Mouse (Mus musculus): Measurements from ENCODE around the gene Hsp90aa1. TPM values are rescaled to one million over a fixed set of nuclear protein-coding genes. Genes with fewer than 3 reads are reported as not detected.

Gene Hsp90aa1
- polyA plus RNA-seq, 1 experiment from 2014 or later = 825 TPM

Small RNA genes within 50 kb of the gene (microRNA-seq; reads per million reads assigned to microRNA genes)
- not detected for gene Gm27299

Other genes with a start within 250 kb of the Hsp90aa1 start
- 67.7 and 70.6 TPM in 2 replicates for gene Dync1h1, start 101.3 kb downstream of the Hsp90aa1 start, polyA plus RNA-seq (2014; fragmentation: Nextera tagmentation; extraction: Ambion mirVana)
- gene 1700001K19Rik, start 20.1 kb downstream of the Hsp90aa1 start, polyA plus RNA-seq (2014; fragmentation: Nextera tagmentation; extraction: Ambion mirVana) = not detected in 2 replicates
- 25.1 and 27.6 TPM in 2 replicates for gene Wdr20, start 35.2 kb upstream of the Hsp90aa1 start, polyA plus RNA-seq (2014; fragmentation: Nextera tagmentation; extraction: Ambion mirVana)
- gene Mok, start 138.2 kb upstream of the Hsp90aa1 start, polyA plus RNA-seq (2014; fragmentation: Nextera tagmentation; extraction: Ambion mirVana) = 5.2 and 5.4 TPM in 2 replicates
- gene Zfp839, start 147.5 kb upstream of the Hsp90aa1 start, polyA plus RNA-seq (2014; fragmentation: Nextera tagmentation; extraction: Ambion mirVana) = 4.6 and 5.9 TPM in 2 replicates
- gene Cinp, start 186.4 kb upstream of the Hsp90aa1 start, polyA plus RNA-seq (2014; fragmentation: Nextera tagmentation; extraction: Ambion mirVana) = 80.8 and 89.5 TPM in 2 replicates
- gene Tecpr2, start 186.5 kb upstream of the Hsp90aa1 start, polyA plus RNA-seq (2014; fragmentation: Nextera tagmentation; extraction: Ambion mirVana) = 3.8 and 4.8 TPM in 2 replicates